Mouse (Mus musculus) Muller cell, postnatal 12 days (primary cell): ENCODE measurements at regions not wholly inside any gene's neighbourhood (a gene's known extent, or its start where the extent isn't known, plus 50 kb on each side); places are given as distances from the start of the nearest gene placed in this dataset.
A peak's percentile ranks its signal among the peaks of the same experiment; 100 is the strongest.

Source experiments
- DNase-seq: peaks from one replicate; pipeline ENCODE4 v3.0.0-alpha.2; 2015; ENCODE audit errors: inconsistent ontology term

DNA sequence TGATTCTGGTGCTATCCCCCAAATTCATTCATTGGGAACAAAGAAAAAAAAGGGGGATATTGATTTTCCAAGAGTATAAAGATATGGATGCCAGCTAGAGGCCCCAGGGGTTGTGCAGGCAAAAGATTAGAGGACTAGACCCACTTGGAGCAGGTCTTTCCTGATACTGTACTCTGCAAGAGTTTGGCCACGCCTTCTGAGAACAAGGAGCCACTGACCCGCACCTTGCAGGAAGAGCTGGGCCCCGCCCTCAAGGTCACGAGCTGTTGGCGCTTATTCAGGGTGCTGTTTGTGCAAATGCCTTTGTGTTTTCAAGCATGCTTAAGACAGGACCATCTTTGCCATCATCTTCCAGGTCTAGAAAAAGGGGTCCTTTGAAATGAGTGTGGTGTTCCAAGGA is 54.5 kb upstream of the Slc7a1 start:
- no peak for DNase-seq

DNA sequence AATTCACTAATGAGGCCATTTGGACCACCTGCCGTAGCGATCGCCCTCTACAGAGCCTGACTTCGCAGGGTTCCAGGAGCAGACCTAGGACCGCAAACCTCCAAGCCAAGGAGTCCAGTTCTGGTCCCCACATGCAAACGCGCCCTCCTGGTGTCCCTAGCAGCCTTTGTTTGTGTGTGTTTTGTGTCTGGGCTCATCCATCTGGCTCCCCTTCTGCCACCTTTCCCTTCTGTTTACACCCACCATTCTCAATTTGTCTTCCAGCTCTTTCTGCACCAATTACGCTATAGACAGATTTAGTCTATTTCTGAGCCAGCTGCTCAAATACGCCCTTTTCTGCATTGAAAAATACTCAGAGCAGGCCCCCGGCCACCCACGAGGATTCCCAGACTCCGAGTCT is 54.1 kb upstream of the Slc7a1 start:
- no peak for DNase-seq

DNA sequence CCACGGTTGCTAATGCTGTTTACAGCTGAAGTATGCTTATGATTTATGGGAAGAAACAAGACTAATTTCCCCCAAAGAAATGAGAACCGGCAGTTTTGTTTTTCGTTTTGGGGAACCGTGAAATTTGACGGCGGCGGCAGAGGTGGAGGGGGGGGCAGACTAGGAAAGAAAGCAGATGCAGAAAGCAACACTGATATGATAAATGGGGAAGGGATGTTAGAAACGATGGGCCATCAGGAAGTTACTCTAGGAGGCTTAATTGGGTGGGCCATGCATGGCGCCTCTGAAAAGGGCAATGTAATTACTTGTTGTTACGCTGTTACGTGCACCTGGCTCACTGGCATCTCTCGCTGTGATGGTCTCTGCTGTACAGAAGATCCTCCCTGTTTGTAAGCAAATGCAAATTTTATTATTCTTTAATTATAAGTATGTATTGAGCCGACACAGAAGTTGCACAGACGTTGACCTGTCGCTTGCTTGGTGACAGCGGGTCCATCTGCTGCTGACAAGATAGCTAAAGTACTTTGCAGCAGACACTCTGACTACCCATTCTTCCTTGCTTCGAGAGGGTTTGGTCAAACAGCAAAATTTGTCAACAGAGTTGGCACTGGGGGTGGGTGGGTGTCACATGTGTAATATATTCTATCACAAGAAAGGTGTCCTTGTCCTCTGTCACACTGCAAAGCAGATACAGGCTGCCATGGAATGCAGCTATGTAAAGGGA is 53.4 kb upstream of the Slc7a1 start:
- DNase-seq, result no peak

DNA sequence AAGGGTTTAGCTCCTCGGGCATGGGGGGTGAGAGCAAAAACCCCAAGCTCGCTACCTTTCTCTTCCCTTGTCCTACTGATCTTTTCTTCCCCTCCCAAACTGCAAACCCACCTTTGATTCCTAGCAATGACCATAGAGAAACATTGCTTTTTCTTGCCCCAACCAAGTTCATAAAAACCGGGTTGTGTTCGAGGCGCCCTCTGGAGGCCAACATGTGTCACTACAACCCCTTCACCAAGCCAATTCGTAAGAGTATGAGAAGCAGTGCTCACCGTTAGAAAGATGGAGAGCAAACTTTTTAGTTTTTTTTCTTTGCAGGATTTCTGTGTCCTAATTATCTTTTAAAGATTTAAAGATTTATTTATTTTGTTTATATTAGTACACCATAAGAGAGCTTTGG is 52.1 kb upstream of the Slc7a1 start:
- DNase-seq, result peak; percentile 23

DNA sequence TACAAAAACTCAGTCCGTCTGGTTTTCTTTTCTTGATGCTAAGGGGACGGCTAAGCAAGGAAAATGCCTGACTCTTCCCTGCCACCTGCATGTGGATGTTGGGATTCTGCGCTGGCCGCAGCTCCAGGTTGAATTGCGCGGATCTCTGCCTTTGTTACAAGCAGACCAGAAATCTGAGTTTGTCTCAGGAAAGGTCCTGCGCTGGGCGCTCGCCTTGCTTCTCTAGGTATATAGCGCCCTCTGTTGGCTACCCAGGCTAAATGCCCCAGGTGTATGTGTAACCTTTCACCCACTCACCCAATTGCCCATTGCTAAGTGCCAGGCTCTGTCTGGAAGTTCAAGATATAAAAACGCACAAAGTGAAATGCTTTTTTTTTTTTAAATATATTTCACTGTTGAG is 51.2 kb upstream of the Slc7a1 start:
- peak; percentile 44 for DNase-seq
